Mouse (Mus musculus) heart, embryonic 11.5 days (tissue): ENCODE data around the gene Mrps30. TPM values are rescaled to one million over a fixed set of nuclear protein-coding genes. Genes with fewer than 3 reads are reported as not detected.

Experiments
- ATAC-seq: fragments of 200-750 bp; cut with Nextera tagmentation; replicated peaks from 2 replicates; pipeline ENCODE4 v1.8.0; 2017; ENCODE audit warnings: moderate library complexity; ENCODE audit not compliant: insufficient number of reproducible peaks, low FRiP score, low TSS enrichment
- H3K27ac ChIP-seq: fragments of 300-500 bp; sonication (generic); 2 replicates; pipeline ENCODE4 v1.5.1; 2014; ENCODE audit warnings: mild to moderate bottlenecking, low read depth, low read length
- H3K27me3 ChIP-seq: fragments of 300-500 bp; sonication (generic); 2 replicates; pipeline ENCODE4 v1.6.1; 2014; ENCODE audit warnings: mild to moderate bottlenecking, low read length, mixed read lengths; ENCODE audit not compliant: control insufficient read depth, insufficient read depth
- H3K36me3 ChIP-seq: fragments of 300-500 bp; sonication (generic); 2 replicates; pipeline ENCODE4 v1.6.1; 2014; ENCODE audit warnings: mild to moderate bottlenecking, low read length, moderate library complexity, mixed read lengths; ENCODE audit not compliant: control insufficient read depth, insufficient read depth
- H3K4me1 ChIP-seq: fragments of 300-500 bp; sonication (generic); 2 replicates; pipeline ENCODE4 v1.6.1; 2014; ENCODE audit warnings: low read length; ENCODE audit not compliant: control insufficient read depth, insufficient read depth
- H3K4me2 ChIP-seq: fragments of 300-500 bp; sonication (generic); 2 replicates; pipeline ENCODE4 v1.6.1; 2014; ENCODE audit warnings: mild to moderate bottlenecking, moderate library complexity
- H3K4me3 ChIP-seq: fragments of 300-500 bp; sonication (generic); 2 replicates; pipeline ENCODE4 v1.5.1; 2014; ENCODE audit warnings: low read depth, low read length
- H3K9ac ChIP-seq: fragments of 300-500 bp; sonication (generic); 2 replicates; pipeline ENCODE4 v1.6.1; 2014; ENCODE audit warnings: mild to moderate bottlenecking, low read depth, low read length, moderate library complexity
- H3K9me3 ChIP-seq: fragments of 300-500 bp; sonication (generic); replicated peaks from 2 replicates; pipeline ENCODE4 v1.6.1; 2016; ENCODE audit warnings: low read length; ENCODE audit not compliant: control insufficient read depth
- WGBS: fragments of 180-500 bp; shearing (Covaris S2); extraction: QIAGEN DNeasy Blood & Tissue Kit; methylation state at CpG from one replicate; pipeline ENCODE4 v1.1.7; 2014; ENCODE audit not compliant: insufficient replicate concordance; 5-methylcytosine and 5-hydroxymethylcytosine counted together
- polyA plus RNA-seq: library from polyadenylated mRNA; unstranded; fragments of >200 nt; fragmentation: Nextera tagmentation; extraction: Ambion mirVana; gene quantifications from 2 replicates; pipeline ENCODE4 v1.2.1, GENCODE M21; 2014

Gene Mrps30
- polyA plus RNA-seq = 36.8 and 37.0 TPM in 2 replicates

DNA sequence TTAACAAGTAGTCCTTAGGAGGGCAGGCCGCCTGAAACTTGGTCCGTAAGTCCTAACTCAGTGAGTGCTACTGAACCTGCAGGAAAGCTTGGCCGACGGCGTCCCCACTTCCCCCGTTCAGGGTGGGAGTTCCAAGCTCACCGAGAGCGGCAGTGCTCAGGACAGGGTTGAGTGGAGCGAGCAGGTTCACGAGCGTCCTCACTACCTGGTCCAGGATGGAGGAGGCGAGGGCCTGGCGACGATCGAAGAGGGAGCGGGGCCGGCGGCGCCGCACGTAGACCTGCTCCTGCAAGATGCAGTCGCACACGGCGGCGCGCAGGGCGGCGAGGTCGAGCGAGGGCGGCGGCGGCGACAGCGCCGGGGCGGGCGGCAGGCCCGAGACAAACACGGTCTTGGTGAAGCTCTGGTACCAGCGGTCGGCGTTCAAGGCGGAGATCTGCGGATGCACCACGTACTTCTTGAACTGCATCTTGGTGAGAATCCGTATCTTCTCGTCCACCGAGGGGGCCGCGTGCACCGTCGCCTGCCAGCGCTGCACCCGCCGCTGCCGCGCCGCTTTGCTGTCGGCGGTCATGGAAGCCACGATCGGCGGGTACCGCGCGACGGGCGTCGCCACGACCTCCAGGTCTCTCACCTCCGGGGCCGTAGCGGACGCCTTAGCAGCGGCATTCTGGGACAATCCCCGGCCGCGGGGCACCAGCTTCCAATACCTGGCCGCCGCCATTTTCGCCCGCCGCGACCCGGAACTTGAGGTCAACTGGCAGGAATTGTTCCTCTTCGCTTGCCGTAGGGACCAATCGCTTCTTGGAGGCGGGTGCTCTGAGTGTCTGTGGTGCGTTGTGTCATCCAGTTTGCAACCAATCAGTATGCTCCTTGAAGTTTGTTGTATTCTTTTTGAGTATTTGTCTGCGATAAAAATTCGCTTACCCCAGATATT, at the start of gene Mrps30, which contains the start of gene B430218F22Rik:
TSS of gene Mrps30 (minus strand) at position 742 of the 937 bp plus-strand sequence.
TSS of gene B430218F22Rik (plus strand) at position 120 of the 937 bp plus-strand sequence.
- peak; percentile 95 for ATAC-seq
- Histone ChIP-seq H3K27ac (peak within 1 kb of the TSS; percentile 60; the same call in 1 of the 2 replicates), H3K4me2 (peak within 1 kb of the TSS; percentile 63), H3K4me1 (0 out of 2 replicates have a peak, but pooled peaks cover 5% of the 10 kb centered on the region), H3K4me3 (peak within 1 kb of the TSS; percentile 63), H3K9me3 (no peaks in the 10 kb centered on the region), H3K27me3 (no peaks in the 10 kb centered on the region), H3K9ac (peak within 1 kb of the TSS; percentile 83), H3K36me3 (peaks cover 13% of the 10 kb centered on the region)
- under 1% methylated on average over 92 of the region's 93 CpGs for WGBS

GRCm38 (mm10) chr13:118420847-118421246, 33.8 kb upstream of the Mrps30 start:
- Histone ChIP-seq H3K36me3 (no peaks in the 10 kb centered on the region), H3K27me3 (no peaks in the 10 kb centered on the region), H3K9ac (no peak overlapping the region), H3K9me3 (no peaks in the 10 kb centered on the region), H3K4me2 (no peak overlapping the region), H3K27ac (no peak overlapping the region), H3K4me1 (no peaks in the 10 kb centered on the region), H3K4me3 (no peak overlapping the region)
- no peak for ATAC-seq
- 73% methylated on average over 1 of the region's 1 CpGs for WGBS

- 65% methylated on average over 1 of the region's 1 CpGs for WGBS
- Histone ChIP-seq H3K36me3 (no peaks in the 10 kb centered on the region), H3K4me2 (no peak overlapping the region), H3K4me1 (no peaks in the 10 kb centered on the region), H3K9ac (no peak overlapping the region), H3K27ac (no peak overlapping the region), H3K4me3 (no peak overlapping the region), H3K27me3 (no peaks in the 10 kb centered on the region), H3K9me3 (no peaks in the 10 kb centered on the region)
- no peak for ATAC-seq
These were observed 33.4 kb upstream of the Mrps30 start for GRCm38 (mm10) chr13:118420408-118420807.

DNA sequence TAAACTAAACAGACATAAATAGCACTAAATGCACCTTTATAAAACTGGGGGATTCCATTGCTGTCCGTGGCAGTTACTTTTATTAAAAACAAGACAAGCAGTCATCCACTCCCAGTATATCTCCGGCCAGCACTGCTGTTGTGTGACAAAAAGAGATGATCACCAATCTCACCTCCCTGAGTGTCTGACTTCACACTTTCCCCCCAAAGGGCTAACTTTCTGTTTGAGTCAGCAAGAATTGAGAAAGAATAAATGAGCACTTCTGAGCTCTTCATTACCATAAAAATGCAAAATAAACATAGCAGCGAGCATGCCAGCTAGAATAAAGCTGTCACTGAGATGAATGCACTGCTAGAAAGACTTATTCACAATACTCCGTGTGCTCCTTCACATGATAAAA, 31.1 kb upstream of the Mrps30 start:
- Histone ChIP-seq H3K9ac (no peak overlapping the region), H3K4me3 (no peak overlapping the region), H3K4me1 (no peaks in the 10 kb centered on the region), H3K27ac (no peak overlapping the region), H3K4me2 (no peak overlapping the region), H3K36me3 (no peaks in the 10 kb centered on the region), H3K27me3 (no peaks in the 10 kb centered on the region), H3K9me3 (no peaks in the 10 kb centered on the region)
- 58% methylated on average over 4 of the region's 4 CpGs for WGBS
- ATAC-seq = no peak

- no peak overlapping the region for H3K9ac ChIP-seq
- 76% methylated on average over 6 of the region's 6 CpGs for WGBS
- no peaks in the 10 kb centered on the region for H3K27me3 ChIP-seq
- H3K9me3 ChIP-seq = no peaks in the 10 kb centered on the region
- H3K27ac ChIP-seq = no peak overlapping the region
- H3K4me3 ChIP-seq = no peak overlapping the region
- no peak for ATAC-seq
- H3K4me1 ChIP-seq = no peaks in the 10 kb centered on the region
- no peak overlapping the region for H3K4me2 ChIP-seq
- H3K36me3 ChIP-seq = no peaks in the 10 kb centered on the region
These were observed 24.4 kb upstream of the Mrps30 start for GRCm38 (mm10) chr13:118411297-118411992.

GRCm38 (mm10) chr13:118403544-118403943, 16.5 kb upstream of the Mrps30 start:
- H3K4me3 ChIP-seq = no peak overlapping the region
- no peak overlapping the region for H3K4me2 ChIP-seq
- no peaks in the 10 kb centered on the region for H3K4me1 ChIP-seq
- no peak overlapping the region for H3K9ac ChIP-seq
- H3K27me3 ChIP-seq = no peaks in the 10 kb centered on the region
- no peak overlapping the region for H3K27ac ChIP-seq
- no peaks in the 10 kb centered on the region for H3K9me3 ChIP-seq
- no peaks in the 10 kb centered on the region for H3K36me3 ChIP-seq
- no peak for ATAC-seq

DNA sequence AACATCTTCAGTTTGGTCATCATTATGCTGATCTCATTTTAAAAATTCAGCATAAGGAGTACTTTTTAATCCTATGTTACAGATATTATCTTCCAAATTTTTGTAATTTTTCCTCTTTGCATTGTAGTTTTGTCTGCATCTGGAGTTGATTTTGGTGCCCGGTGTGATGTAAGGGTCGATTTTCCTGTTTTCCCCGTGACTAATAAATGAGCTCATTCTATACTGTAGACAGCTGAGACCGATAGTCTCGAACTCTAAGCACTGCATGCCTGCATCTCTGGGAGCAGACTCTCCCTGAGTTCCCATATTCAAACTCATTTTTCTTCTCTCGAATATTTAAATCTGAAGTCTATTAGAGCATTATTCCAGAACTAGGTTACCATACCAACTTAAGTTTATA, 13.3 kb upstream of the Mrps30 start:
- Histone ChIP-seq H3K9me3 (no peaks in the 10 kb centered on the region), H3K4me2 (no peak overlapping the region), H3K36me3 (no peaks in the 10 kb centered on the region), H3K27me3 (no peaks in the 10 kb centered on the region), H3K4me1 (no peaks in the 10 kb centered on the region), H3K27ac (no peak overlapping the region), H3K9ac (no peak overlapping the region), H3K4me3 (no peak overlapping the region)
- WGBS = 67% methylated on average over 6 of the region's 6 CpGs
- no peak for ATAC-seq

DNA sequence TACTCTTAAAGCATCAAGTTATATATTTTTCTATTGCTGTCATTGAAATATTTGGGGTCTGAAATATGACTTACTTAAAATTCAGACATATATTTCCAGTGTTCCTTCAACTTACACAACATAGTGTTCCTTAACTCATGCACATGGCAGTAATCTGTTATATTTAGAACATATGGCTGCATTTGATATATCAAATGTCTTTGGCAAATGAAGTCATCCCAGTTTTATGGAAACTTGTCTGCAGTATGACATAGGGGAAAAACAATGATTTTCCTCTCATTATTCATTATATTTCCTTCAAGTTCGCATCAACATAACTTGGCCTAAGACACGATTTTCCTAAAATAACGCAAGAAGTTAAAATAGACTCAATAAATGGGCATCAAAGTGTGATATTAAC, 8.8 kb upstream of the Mrps30 start:
- Histone ChIP-seq H3K9me3 (no peaks in the 10 kb centered on the region), H3K9ac (no peak overlapping the region), H3K4me1 (no peaks in the 10 kb centered on the region), H3K4me3 (no peak overlapping the region), H3K4me2 (no peak overlapping the region), H3K27ac (no peak overlapping the region), H3K27me3 (no peaks in the 10 kb centered on the region), H3K36me3 (no peaks in the 10 kb centered on the region)
- no peak for ATAC-seq
- WGBS = 79% methylated on average over 3 of the region's 3 CpGs
